Mouse (Mus musculus): ENCODE measurements at regions not wholly inside any gene's neighbourhood (a gene's known extent, or its start where the extent isn't known, plus 50 kb on each side); places are given as distances from the start of the nearest gene placed in this dataset.

- TF ChIP-seq CTCF (IDR thresholded peaks at IDR 0.05; ENCODE audit: extremely low read depth, insufficient read depth, low read length): no peak
- no peak for TF ChIP-seq POLR2A (IDR thresholded peaks at IDR 0.05; ENCODE audit: extremely low read depth, insufficient read depth, low read length)
Measured at GRCm38 (mm10) chr19:33040991-33041390, 283.7 kb downstream of the Pten start.
